Mouse (Mus musculus): ENCODE data around the gene Arg2. TPM values are rescaled to one million over a fixed set of nuclear protein-coding genes. Genes with fewer than 3 reads are reported as not detected.

The Arg2 gene
- total RNA-seq (2021): 1 to 10 TPM; 3.1 to 4.3 TPM

DNA sequence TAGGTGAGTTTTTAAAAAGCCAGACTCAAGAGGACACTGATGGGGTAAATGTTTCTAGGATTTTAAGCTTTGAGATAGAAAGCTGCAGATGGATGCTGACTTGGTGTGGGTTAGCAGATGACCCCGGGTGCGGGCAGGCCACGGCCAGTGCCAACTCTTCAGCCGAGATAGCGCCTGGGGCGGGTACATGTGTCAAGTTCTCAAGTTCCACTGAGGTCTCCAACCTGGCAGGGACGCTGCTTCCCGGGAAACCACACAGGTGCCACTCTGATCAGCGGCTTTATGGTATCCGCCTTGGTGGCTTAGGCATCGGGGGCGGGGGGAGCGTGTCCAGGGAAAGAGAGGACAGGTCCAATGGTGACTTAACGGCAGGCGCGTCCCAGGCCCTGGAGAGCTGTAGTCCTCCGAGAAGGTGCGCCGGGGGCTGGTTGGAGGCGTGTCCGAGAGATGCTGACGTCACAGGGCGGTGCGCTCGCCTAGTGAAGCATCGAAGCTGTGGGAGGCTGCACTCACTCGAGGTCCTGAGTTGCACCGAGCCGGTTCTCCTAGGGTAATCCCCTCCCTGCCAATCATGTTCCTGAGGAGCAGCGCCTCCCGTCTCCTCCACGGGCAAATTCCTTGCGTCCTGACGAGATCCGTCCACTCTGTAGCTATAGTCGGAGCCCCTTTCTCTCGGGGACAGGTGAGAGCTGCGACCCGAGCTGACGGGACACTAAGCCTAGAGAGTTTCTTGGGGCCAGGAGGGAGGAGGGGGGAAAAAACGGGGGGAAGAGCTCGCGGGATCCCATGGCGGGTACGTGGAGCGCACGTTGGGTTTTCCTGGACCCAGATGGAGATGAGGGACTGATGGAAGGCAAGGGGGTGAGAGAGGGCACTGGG, at the start of gene Arg2:
TSS of gene Arg2 (plus strand) at position 479 of the 879 bp plus-strand sequence.
- DNase-seq (ENCODE audit: extremely low spot score in 1 of 2, low spot score in 1 of 2): peak; percentile 48 to 56

DNA sequence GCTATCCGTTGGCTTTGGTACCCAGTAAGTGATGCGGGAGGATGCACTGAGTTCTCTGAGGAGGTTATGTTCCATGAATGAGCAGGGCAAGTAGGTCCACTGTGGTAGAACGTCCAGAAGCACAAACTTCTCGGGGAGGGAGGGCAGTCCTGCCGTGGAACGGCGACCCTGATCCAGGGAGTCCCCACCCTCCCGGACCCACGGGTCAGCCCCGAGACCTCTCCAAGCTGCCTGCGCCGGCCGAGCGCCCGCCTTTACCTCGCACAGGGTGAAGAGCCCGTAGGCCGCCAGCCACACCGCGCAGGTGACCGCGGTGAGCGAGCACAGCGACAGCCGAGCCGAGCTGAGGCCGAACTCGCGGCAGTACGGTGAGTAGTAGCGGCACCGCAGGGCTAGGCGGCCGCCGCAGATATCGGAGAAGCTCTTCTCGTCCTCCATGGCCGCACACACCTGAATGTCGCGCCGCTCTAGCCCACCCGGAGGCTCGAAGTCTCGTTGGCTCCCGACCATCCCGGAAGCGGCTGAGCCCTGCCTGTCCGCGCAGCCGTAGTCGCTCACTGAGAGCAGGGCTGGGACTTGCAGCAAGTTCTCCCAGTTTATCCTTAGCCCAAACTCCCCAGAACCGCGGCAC, 41.3 kb upstream of the Arg2 start, which contains the start of gene Pigh:
TSS of gene Pigh (minus strand) at position 470 of the 631 bp plus-strand sequence.
- peak; percentile 64 to 76 for DNase-seq (ENCODE audit: extremely low spot score in 1 of 2, low spot score in 1 of 2)

DNA sequence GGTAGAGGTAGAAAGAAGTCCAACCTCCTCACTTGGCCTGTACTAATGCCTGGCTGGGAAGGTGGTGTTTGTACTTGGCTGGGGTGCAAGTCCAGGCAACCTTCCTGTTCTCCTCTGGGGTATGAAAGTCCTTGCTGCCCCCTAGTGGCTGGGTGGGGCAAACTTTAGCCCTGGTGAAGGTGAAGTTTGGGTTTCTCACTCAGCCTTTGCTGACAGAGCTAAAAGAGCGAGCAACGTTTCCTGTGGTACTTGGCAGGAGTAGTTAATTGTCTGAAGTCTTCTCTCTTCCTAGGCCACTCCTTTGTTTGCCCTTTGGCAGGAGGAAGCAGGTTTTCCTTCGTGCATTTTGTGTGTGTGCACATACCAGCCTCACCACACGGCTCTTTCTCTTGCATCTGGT, 38.0 kb upstream of the Arg2 start:
- DNase-seq (ENCODE audit: extremely low spot score in 1 of 2, low spot score in 1 of 2): peak; percentile 22 to 70

DNA sequence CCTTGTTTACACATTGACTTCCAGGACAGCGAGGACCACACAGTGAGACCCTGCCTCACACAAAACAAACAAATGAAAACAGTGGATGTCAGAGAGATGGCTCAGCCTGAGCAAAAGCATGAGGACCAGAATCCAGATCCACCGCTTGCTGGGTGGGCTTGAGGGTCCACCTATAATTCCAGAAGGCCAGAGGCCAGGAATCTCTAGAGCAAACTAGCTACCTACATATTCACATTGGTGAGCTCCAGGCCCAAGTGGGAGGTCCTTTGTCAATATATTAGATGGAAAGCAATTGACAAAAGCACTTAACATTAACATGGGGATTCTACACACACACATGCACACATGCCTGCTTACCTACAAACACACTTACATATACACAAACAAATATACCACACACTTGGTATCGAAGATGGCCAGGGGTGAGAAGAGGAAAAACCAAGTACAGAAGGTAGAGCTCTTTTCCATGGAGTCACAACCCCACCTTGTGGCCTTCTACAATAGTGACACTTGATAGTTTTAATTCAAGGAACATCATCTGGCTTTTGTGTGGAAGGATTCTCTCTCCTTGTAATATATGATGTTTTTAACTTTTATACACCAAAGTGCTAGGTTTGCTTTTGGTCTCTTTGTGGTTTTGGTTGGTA, 33.3 kb upstream of the Arg2 start:
- peak in 1 of 2 experiments; percentile 25 for DNase-seq (ENCODE audit: extremely low spot score in 1 of 2, low spot score in 1 of 2)

GRCm38 (mm10) chr12:79103773-79104172, 26.8 kb upstream of the Arg2 start:
- DNase-seq (ENCODE audit: extremely low spot score in 1 of 2, low spot score in 1 of 2): no peak

DNA sequence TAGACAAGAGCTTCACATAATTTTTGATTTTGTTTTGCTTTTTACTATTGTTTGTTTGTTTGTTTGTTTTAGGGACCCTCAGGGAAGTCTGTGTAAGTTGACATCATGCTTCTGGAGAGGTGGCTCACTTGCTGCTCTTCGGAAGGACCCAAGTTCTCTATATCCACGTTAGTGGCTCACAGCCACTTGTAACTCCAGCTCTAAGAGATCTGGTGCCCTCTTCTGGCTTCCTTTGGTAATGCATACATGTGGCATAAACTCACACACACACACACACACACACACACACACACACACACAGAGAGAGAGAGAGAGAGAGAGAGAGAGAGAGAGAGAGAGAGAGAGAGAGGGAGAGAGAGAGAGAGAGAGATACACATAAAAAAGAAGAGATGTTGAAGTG, 26.0 kb upstream of the Arg2 start:
- no peak for DNase-seq (ENCODE audit: extremely low spot score in 1 of 2, low spot score in 1 of 2)

- DNase-seq (ENCODE audit: extremely low spot score in 1 of 2, low spot score in 1 of 2): no peak
Measured at GRCm38 (mm10) chr12:79105312-79105711, 25.3 kb upstream of the Arg2 start.

DNA sequence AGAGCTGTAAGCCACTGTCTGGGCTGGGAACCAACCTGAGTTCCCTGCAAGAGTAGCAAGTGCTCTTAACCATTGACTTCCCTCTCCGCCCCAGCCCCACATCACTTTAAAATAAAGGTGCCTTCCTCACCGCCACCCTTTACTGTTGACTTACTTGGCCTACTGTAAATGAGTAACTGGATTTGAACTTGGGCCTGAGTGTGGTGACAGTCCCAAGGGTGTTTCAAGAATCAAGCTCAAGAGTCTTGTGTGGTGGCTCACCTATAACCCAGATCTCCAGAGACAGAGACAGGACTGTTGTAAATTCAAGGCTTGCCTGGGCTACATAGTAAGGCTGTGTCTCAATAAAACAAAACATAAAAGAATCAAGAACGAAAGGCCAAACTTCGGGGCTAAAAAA, 11.6 kb upstream of the Arg2 start:
- no peak for DNase-seq (ENCODE audit: extremely low spot score in 1 of 2, low spot score in 1 of 2)

GRCm38 (mm10) chr12:79122820-79123219, 7.8 kb upstream of the Arg2 start:
- DNase-seq (ENCODE audit: extremely low spot score in 1 of 2, low spot score in 1 of 2): no peak

DNA sequence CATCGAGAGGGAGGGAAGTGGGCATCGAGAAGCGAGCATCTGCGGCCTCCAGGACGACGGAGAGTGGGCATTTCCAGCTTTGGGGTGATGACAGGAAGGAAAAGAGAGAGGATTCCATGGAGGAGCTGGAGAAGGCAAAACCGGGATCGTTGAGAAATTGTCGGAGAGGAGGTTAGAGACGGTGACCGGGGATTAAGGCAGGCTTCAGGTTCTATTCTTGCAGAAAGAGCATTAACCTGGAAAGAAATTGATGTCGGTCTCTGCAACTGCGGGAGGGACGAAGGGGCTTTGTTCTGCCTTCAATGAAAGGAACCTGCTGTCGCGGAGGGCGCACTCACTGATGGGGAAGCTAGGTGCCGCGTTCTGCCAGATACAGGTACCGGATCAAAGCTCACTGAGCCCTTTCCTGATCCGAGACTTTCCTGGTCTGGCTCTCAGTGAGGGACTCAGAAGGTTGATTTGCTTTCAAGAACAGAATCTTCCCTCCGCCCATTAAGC, 650 bp downstream of the Arg2 start:
- DNase-seq (ENCODE audit: extremely low spot score in 1 of 2, low spot score in 1 of 2): no peak

- no peak for DNase-seq (ENCODE audit: extremely low spot score in 1 of 2, low spot score in 1 of 2)
Measured at GRCm38 (mm10) chr12:79131706-79132460, 1.3 kb downstream of the Arg2 start.

DNA sequence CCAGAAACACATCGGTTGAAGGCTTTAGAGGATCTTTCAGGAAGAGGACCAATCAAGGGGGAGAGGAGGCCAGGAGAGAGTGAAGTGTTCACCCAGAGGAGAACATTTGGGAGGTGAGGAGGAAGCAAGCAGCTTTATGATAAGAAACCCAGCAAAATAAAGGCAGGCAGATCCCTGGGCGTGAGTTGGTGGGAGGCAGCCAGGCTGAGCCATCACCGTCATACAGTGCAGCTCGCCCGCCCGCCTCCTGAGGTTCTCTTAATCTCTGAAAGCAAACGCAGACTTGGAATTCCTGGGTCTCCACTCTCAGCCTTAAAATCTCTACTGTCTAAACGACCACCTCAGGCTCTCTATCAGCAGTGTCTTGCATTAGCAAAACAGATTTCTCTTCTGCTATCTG, 4.1 kb downstream of the Arg2 start:
- no peak for DNase-seq (ENCODE audit: extremely low spot score in 1 of 2, low spot score in 1 of 2)

DNA sequence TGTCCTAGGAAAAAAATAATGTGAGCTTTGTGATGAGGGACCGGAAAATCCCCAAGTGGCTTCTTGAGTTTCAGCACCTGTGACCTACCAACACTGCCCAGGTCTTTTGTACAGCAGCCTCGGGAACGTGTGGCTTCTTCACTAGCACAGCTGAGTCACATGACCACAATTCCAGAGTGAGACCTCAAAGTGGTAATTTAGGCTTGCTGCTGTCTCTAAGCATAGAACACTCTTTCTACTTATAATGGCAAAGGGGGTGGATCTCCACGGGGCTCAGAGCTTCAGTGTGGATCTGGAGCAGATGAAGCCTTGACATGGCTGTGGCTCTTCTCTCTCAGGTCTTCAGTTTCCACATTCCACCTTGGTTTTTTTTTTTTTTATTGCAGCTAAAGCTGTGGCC, 4.5 kb downstream of the Arg2 start:
- DNase-seq (ENCODE audit: extremely low spot score in 1 of 2, low spot score in 1 of 2): no peak

- no peak for DNase-seq (ENCODE audit: extremely low spot score in 1 of 2, low spot score in 1 of 2)
Measured at GRCm38 (mm10) chr12:79136949-79137348, 6.4 kb downstream of the Arg2 start.

DNA sequence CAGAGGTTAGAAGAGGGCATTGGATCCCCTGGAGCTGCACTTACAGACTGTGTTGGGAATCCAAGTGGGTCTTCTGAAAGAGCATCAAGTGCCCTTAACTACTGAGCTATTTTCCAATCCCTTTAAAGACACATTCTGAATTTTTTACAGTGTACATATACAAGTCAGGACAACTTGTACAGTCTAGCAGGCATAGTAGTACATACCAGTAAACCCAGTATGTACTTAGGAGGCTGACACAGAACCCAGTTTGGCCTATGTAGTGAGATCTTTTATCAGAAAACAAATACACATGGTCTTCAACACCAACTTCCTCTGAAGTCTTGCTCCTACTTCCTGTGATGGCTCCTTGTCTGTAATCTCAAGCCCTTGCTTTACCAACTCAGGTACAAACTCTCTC, 8.4 kb downstream of the Arg2 start:
- no peak for DNase-seq (ENCODE audit: extremely low spot score in 1 of 2, low spot score in 1 of 2)

DNA sequence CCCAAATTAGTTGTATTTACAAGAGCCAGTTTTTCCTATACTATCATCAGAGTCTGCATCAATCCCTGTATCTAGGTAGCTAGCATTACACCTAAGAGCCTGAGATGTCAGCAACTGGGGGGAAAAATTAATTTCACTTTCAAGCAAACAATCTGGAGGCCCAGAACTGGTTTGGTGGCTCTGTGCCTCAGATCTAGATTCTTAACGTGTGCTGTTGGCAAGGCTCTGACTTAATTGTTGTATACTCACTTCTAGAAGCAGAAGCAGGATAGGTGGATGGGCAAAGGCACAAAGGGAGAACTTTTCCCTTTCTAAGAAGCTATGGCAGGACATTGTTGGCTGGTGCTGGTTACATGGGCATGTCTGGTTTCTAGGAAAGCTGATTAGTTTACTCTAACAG, 8.8 kb downstream of the Arg2 start:
- DNase-seq (ENCODE audit: extremely low spot score in 1 of 2, low spot score in 1 of 2): no peak

DNA sequence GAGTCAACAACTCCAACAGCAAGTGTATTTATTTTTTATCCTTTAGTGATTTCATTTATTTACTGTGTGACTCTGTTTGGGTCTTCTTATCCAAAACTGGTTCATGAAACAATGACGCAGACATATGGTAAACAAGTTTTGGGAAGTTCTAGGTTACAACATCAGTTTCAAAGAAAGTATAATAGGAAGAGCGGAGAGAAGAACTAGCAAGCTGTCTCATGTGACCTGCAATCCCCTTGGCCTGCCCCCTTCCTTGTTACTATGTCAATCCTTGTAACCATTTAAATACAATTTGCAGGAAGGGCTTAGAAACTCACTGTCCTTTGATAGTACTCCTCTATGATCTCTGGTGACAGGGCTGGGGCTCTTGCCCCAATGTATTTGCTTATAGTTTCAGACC, 10.2 kb downstream of the Arg2 start:
- no peak for DNase-seq (ENCODE audit: extremely low spot score in 1 of 2, low spot score in 1 of 2)

GRCm38 (mm10) chr12:79141384-79141783, 10.8 kb downstream of the Arg2 start:
- no peak for DNase-seq (ENCODE audit: extremely low spot score in 1 of 2, low spot score in 1 of 2)

DNA sequence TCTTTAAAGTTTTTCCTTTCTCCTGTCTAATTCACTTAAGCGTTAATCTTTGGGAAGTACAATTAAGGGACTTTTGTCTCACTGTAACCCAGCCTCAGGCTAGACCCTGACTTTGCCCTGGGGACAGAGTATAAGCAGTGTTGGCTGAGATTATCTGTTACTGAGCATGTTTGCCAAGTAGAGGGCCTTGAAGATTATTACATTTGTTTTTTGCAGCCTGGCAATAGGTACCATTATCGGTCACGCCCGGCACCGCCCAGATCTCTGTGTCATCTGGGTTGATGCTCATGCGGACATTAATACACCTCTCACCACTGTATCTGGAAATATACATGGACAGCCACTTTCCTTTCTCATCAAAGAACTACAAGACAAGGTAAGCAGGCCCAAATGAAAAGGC, 19.1 kb downstream of the Arg2 start:
- DNase-seq (ENCODE audit: extremely low spot score in 1 of 2, low spot score in 1 of 2): no peak

- DNase-seq (ENCODE audit: extremely low spot score in 1 of 2, low spot score in 1 of 2): no peak
Measured at GRCm38 (mm10) chr12:79162876-79163275, 32.3 kb downstream of the Arg2 start.
